ENCODE assay signal across 12 mouse cellular contexts in genomic region chr7:28963399-28963923, GRCm38 (mm10). TPM values are rescaled to one million over a fixed set of nuclear protein-coding genes. Genes with fewer than 3 reads are reported as not detected.
DNase-seq lines count a peak whose midpoint lies in the region; ATAC-seq and TF ChIP-seq lines count a peak whose summit lies in the region.
"Had no signal": no experiment of that assay in that cellular context is flagged by ENCODE, and none has a peak within 500 bp of the region (broad histone marks: within the 10 kb centered on the region; RNA-seq: fewer than 3 reads in every experiment).

No protein-coding gene starts in this region.

- no peak overlapping the region for H3K4me2 ChIP-seq in hindbrain, embryonic 13.5 days
- H3K4me2 ChIP-seq in hindbrain, embryonic 12.5 days (replicated peaks): no peak overlapping the region
- no peak overlapping the region for H3K4me2 ChIP-seq in midbrain, embryonic 15.5 days
- no peak overlapping the region for H3K4me2 ChIP-seq in midbrain, embryonic 16.5 days (ENCODE audit: low read length)
- H3K4me2 ChIP-seq in intestine, embryonic 16.5 days (ENCODE audit: low read depth, low read length): no peak overlapping the region
- no peak overlapping the region for H3K4me2 ChIP-seq in stomach, postnatal 0 days (replicated peaks; ENCODE audit: low read depth)

- H3K4me3 ChIP-seq in hindbrain, embryonic 13.5 days: no peak overlapping the region
- H3K4me3 ChIP-seq in hindbrain, embryonic 12.5 days: no peak overlapping the region
- H3K4me3 ChIP-seq in midbrain, embryonic 15.5 days: no peak overlapping the region
- no peak overlapping the region for H3K4me3 ChIP-seq in midbrain, embryonic 16.5 days (ENCODE audit: low read depth, low read length)
- H3K4me3 ChIP-seq in intestine, embryonic 16.5 days (ENCODE audit: low read length): no peak overlapping the region
- H3K4me3 ChIP-seq in stomach, postnatal 0 days (ENCODE audit: low read depth, low read length): no peak overlapping the region

- no peaks in the 10 kb centered on the region for H3K27me3 ChIP-seq in hindbrain, embryonic 13.5 days
- no peaks in the 10 kb centered on the region for H3K27me3 ChIP-seq in hindbrain, embryonic 12.5 days
- no peaks in the 10 kb centered on the region for H3K27me3 ChIP-seq in midbrain, embryonic 15.5 days (replicated peaks)
- no peaks in the 10 kb centered on the region for H3K27me3 ChIP-seq in midbrain, embryonic 16.5 days (ENCODE audit: control insufficient read depth, insufficient read depth, low read depth, low read length)
- no peaks in the 10 kb centered on the region for H3K27me3 ChIP-seq in intestine, embryonic 16.5 days (replicated peaks; ENCODE audit: control insufficient read depth, insufficient read depth, low read length)
- H3K27me3 ChIP-seq in stomach, postnatal 0 days (ENCODE audit: control insufficient read depth, insufficient read depth, low read length): no peaks in the 10 kb centered on the region
- H3K27me3 ChIP-seq: CH12.LX had no signal

- no peaks in the 10 kb centered on the region for H3K9me3 ChIP-seq in hindbrain, embryonic 13.5 days
- no peaks in the 10 kb centered on the region for H3K9me3 ChIP-seq in hindbrain, embryonic 12.5 days (replicated peaks)
- H3K9me3 ChIP-seq in midbrain, embryonic 15.5 days: no peaks in the 10 kb centered on the region
- no peaks in the 10 kb centered on the region for H3K9me3 ChIP-seq in midbrain, embryonic 16.5 days (replicated peaks; ENCODE audit: control insufficient read depth, low read length, poor library complexity, severe bottlenecking)
- H3K9me3 ChIP-seq in intestine, embryonic 16.5 days (ENCODE audit: control insufficient read depth, low read length): no peaks in the 10 kb centered on the region
- no peaks in the 10 kb centered on the region for H3K9me3 ChIP-seq in stomach, postnatal 0 days (ENCODE audit: control insufficient read depth, low read length)

- no peak for ATAC-seq in hindbrain, embryonic 13.5 days (ENCODE audit: low FRiP score)
- no peak for ATAC-seq in hindbrain, embryonic 12.5 days (ENCODE audit: low FRiP score)
- no peak for ATAC-seq in midbrain, embryonic 15.5 days (replicated peaks)
- ATAC-seq in midbrain, embryonic 16.5 days: no peak
- no peak for ATAC-seq in intestine, embryonic 16.5 days
- no peak for ATAC-seq in stomach, postnatal 0 days (ENCODE audit: low FRiP score, low TSS enrichment)

- H3K4me1 ChIP-seq in hindbrain, embryonic 13.5 days (replicated peaks): peaks cover 35% of the 10 kb centered on the region
- H3K4me1 ChIP-seq in hindbrain, embryonic 12.5 days: peaks cover 33% of the 10 kb centered on the region
- peaks cover 34% of the 10 kb centered on the region for H3K4me1 ChIP-seq in midbrain, embryonic 15.5 days
- H3K4me1 ChIP-seq in midbrain, embryonic 16.5 days (ENCODE audit: control insufficient read depth, insufficient read depth, low read length): peaks cover 30% of the 10 kb centered on the region
- H3K4me1 ChIP-seq in intestine, embryonic 16.5 days (ENCODE audit: control insufficient read depth, insufficient read depth, low read length): peaks cover 14% of the 10 kb centered on the region
- peaks cover 5% of the 10 kb centered on the region for H3K4me1 ChIP-seq in stomach, postnatal 0 days (replicated peaks; ENCODE audit: control insufficient read depth, insufficient read depth)

- no peak for DNase-seq in stomach, postnatal 0 days (ENCODE audit: low spot score)
- DNase-seq in cerebellum, adult 11 months: no peak
- DNase-seq: gastrocnemius, adult 2 months; heart, postnatal 10 days; kidney, postnatal 14 days; right cerebral cortex, postnatal 25 days had no signal

- no peaks in the 10 kb centered on the region for H3K36me3 ChIP-seq in hindbrain, embryonic 13.5 days
- H3K36me3 ChIP-seq in hindbrain, embryonic 12.5 days: no peaks in the 10 kb centered on the region
- H3K36me3 ChIP-seq in midbrain, embryonic 15.5 days (replicated peaks): no peaks in the 10 kb centered on the region
- no peaks in the 10 kb centered on the region for H3K36me3 ChIP-seq in midbrain, embryonic 16.5 days (ENCODE audit: control insufficient read depth, insufficient read depth, low read length)
- no peaks in the 10 kb centered on the region for H3K36me3 ChIP-seq in intestine, embryonic 16.5 days (ENCODE audit: control insufficient read depth, insufficient read depth, low read length)
- no peaks in the 10 kb centered on the region for H3K36me3 ChIP-seq in stomach, postnatal 0 days (ENCODE audit: control insufficient read depth, insufficient read depth, low read length)

- H3K27ac ChIP-seq in hindbrain, embryonic 13.5 days: 0 out of 2 replicates have a peak overlapping the region, but pooled peaks have one; percentile 88
- H3K27ac ChIP-seq in hindbrain, embryonic 12.5 days: no peak overlapping the region
- H3K27ac ChIP-seq in midbrain, embryonic 15.5 days: 0 out of 2 replicates have a peak overlapping the region, but pooled peaks have one; percentile 85
- no peak overlapping the region for H3K27ac ChIP-seq in midbrain, embryonic 16.5 days (ENCODE audit: low read length)
- H3K27ac ChIP-seq in intestine, embryonic 16.5 days (ENCODE audit: low read length): peak overlapping the region; percentile 29
- H3K27ac ChIP-seq in stomach, postnatal 0 days (replicated peaks): peak overlapping the region; percentile 14; the same call in 1 of the 2 replicates

- no peak overlapping the region for H3K9ac ChIP-seq in hindbrain, embryonic 13.5 days
- no peak overlapping the region for H3K9ac ChIP-seq in hindbrain, embryonic 12.5 days
- H3K9ac ChIP-seq in midbrain, embryonic 15.5 days: no peak overlapping the region
- H3K9ac ChIP-seq in midbrain, embryonic 16.5 days (ENCODE audit: low read depth, low read length): no peak overlapping the region
- 0 out of 2 replicates have a peak overlapping the region, but pooled peaks have one; percentile 37 for H3K9ac ChIP-seq in intestine, embryonic 16.5 days (ENCODE audit: low read depth, low read length)
- no peak overlapping the region for H3K9ac ChIP-seq in stomach, postnatal 0 days (ENCODE audit: low read length)

- TF ChIP-seq CTCF in stomach, postnatal 0 days (IDR thresholded peaks at IDR 0.05; ENCODE audit: low read depth): no peak

- TF ChIP-seq EP300 in stomach, postnatal 0 days (optimal IDR thresholded peaks at IDR 0.05): no peak

- whole genome bisulfite sequencing in hindbrain, embryonic 13.5 days: 75% methylated on average over 3 of the region's 3 CpGs
- WGBS in hindbrain, embryonic 12.5 days: 76% methylated on average over 3 of the region's 3 CpGs
- WGBS in midbrain, embryonic 15.5 days: 76% methylated on average over 3 of the region's 3 CpGs
- WGBS in midbrain, embryonic 16.5 days: 75% methylated on average over 3 of the region's 3 CpGs
- WGBS in intestine, embryonic 16.5 days: 76% methylated on average over 3 of the region's 3 CpGs
- 84% methylated on average over 3 of the region's 3 CpGs for WGBS in stomach, postnatal 0 days

RNA-seq across cellular contexts. Expression of gene Actn4, which starts 1.3 kb away (rescaled TPM):
- 136 and 138 TPM in 2 replicates for polyA plus RNA-seq in hindbrain, embryonic 13.5 days (2015; fragmentation: Nextera tagmentation; extraction: Ambion mirVana)
- polyA plus RNA-seq in hindbrain, embryonic 12.5 days (2016; fragmentation: Nextera tagmentation; extraction: Ambion mirVana): 194 and 200 TPM in 2 replicates
- 140 and 143 TPM in 2 replicates for polyA plus RNA-seq in midbrain, embryonic 15.5 days (2015; fragmentation: Nextera tagmentation; extraction: Ambion mirVana)
- 132 and 133 TPM in 2 replicates for polyA plus RNA-seq in midbrain, embryonic 16.5 days (2015; fragmentation: Nextera tagmentation; extraction: Ambion mirVana)
- polyA plus RNA-seq in intestine, embryonic 16.5 days (2015; fragmentation: Nextera tagmentation; extraction: Ambion mirVana): 402 and 447 TPM in 2 replicates
- 216 and 227 TPM in 2 replicates for polyA plus RNA-seq in stomach, postnatal 0 days (2015; fragmentation: Nextera tagmentation; extraction: Ambion mirVana)

RNA-seq across cellular contexts. Expression of gene Eif3k, which starts 18.2 kb away (rescaled TPM):
- polyA plus RNA-seq in hindbrain, embryonic 13.5 days (2015; fragmentation: Nextera tagmentation; extraction: Ambion mirVana): 315 and 332 TPM in 2 replicates
- 298 and 331 TPM in 2 replicates for polyA plus RNA-seq in hindbrain, embryonic 12.5 days (2016; fragmentation: Nextera tagmentation; extraction: Ambion mirVana)
- polyA plus RNA-seq in midbrain, embryonic 15.5 days (2015; fragmentation: Nextera tagmentation; extraction: Ambion mirVana): 269 and 284 TPM in 2 replicates
- polyA plus RNA-seq in midbrain, embryonic 16.5 days (2015; fragmentation: Nextera tagmentation; extraction: Ambion mirVana): 279 TPM in 2 replicates
- polyA plus RNA-seq in intestine, embryonic 16.5 days (2015; fragmentation: Nextera tagmentation; extraction: Ambion mirVana): 355 and 362 TPM in 2 replicates
- 294 and 295 TPM in 2 replicates for polyA plus RNA-seq in stomach, postnatal 0 days (2015; fragmentation: Nextera tagmentation; extraction: Ambion mirVana)

RNA-seq across cellular contexts. Expression of gene Map4k1, which starts 18.4 kb away (rescaled TPM):
- 4.1 and 6.4 TPM in 2 replicates for polyA plus RNA-seq in hindbrain, embryonic 13.5 days (2015; fragmentation: Nextera tagmentation; extraction: Ambion mirVana)
- 4.9 and 5.4 TPM in 2 replicates for polyA plus RNA-seq in hindbrain, embryonic 12.5 days (2016; fragmentation: Nextera tagmentation; extraction: Ambion mirVana)
- 8.5 and 11.4 TPM in 2 replicates for polyA plus RNA-seq in midbrain, embryonic 15.5 days (2015; fragmentation: Nextera tagmentation; extraction: Ambion mirVana)
- polyA plus RNA-seq in midbrain, embryonic 16.5 days (2015; fragmentation: Nextera tagmentation; extraction: Ambion mirVana): 11.8 and 13.2 TPM in 2 replicates
- 6.9 and 7.3 TPM in 2 replicates for polyA plus RNA-seq in intestine, embryonic 16.5 days (2015; fragmentation: Nextera tagmentation; extraction: Ambion mirVana)
- 3.0 and 3.6 TPM in 2 replicates for polyA plus RNA-seq in stomach, postnatal 0 days (2015; fragmentation: Nextera tagmentation; extraction: Ambion mirVana)

Comparison
In these comparisons a context has a peak if more than half of its experiments do, and no peak if none do; other contexts are left out.
1. H3K27ac ChIP-seq: peak in hindbrain, embryonic 13.5 days (single experiment), midbrain, embryonic 15.5 days (single experiment), intestine, embryonic 16.5 days (single experiment) and stomach, postnatal 0 days (single experiment); none in hindbrain, embryonic 12.5 days (single experiment) and midbrain, embryonic 16.5 days (single experiment).